Mouse (Mus musculus): Measurements from ENCODE around the gene 1700001P01Rik.
A peak's percentile ranks its signal among the peaks of the same experiment; 100 is the strongest.

GRCm38 (mm10) chr11:97766154-97766881 is 9.4 kb downstream of the 1700001P01Rik start, which contains the start of gene Cwc25:
- TF ChIP-seq CTCF (IDR thresholded peaks at IDR 0.05; ENCODE audit: insufficient read depth, low read length): no peak
- TF ChIP-seq POLR2A (IDR thresholded peaks at IDR 0.05; ENCODE audit: borderline replicate concordance, extremely low read depth, low read depth, low read length): peak; percentile 98
